Mouse (Mus musculus) adrenal gland, postnatal 36 days (tissue): Measurements from ENCODE around the gene Clrn2. TPM values are rescaled to one million over a fixed set of nuclear protein-coding genes. Genes with fewer than 3 reads are reported as not detected.

Source experiments
- DNase-seq, 2 experiments: peaks; one replicate each; pipeline ENCODE4 v3.0.0; 2021; ENCODE audit warnings: mixed read lengths in 1 of 2
- total RNA-seq, 2 experiments: library from RNA; stranded (reverse); gene quantifications; 2 replicates each; pipeline ENCODE4 v1.2.3; 2021

Clrn2 gene
- total RNA-seq, 2 experiments from 2014 or later, result not detected

DNA sequence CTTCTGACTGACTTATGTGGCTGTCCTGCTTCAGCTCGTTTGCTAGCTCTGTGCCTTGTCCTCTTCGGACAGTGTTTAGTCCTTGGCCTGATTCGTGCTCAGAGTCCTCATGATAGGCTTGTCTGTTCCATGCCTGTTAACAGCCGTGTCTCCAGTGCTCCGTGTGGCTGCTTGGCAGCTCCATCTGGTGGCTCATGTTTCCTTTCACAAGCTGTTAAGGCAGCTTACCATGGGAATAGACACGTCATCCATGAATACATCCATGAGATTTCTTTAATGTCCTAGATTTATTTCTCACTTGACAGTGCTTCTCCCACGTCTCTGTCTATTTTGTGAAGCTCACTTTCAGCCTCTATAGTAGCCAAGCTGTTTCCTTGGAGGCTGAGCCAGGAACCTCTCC lies 56.5 kb downstream of the Clrn2 start:
- DNase-seq, result no peak

DNA sequence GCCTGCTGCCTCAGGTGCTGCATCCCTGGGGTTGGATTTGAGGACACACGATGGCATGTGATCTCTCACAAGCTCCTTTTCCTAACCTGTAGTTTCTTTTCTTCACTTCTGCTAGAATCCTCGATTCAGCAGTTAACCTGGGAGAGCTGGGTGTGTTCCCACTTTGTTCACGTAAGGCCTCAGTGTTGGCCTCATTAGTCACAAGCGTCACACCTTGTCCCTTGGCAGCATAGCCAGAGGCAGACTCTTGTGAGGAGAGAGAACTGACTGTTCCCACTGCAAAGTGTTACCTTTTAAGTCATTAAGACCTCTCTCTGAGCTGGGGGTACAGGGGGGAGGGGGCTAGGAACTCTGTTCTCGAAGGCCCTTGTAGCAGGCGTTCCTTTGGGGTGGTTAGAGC lies 59.4 kb downstream of the Clrn2 start:
- no peak for DNase-seq

DNA sequence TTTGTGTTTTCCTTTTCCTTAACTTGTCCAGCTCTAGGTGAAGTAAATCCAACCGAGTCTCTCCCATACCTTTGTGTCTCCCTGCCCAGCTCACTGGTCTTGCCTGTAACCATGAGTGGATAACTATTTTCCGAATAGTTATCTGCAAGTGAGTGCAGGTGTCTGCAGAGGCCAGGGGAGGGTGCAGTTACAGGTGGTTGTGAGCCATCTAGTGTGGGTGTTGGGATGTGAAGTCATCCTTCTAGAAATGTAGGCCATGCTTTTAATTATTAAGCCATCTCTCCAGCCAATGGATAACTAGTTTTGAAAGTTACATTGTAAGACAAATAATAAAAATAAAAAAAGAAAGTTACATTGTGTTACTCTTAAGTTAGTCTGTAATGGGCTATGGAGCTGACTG lies 60.0 kb downstream of the Clrn2 start:
- DNase-seq, result no peak

Other genes with a start within 250 kb of the Clrn2 start
- gene Qdpr, start 3.5 kb upstream of the Clrn2 start, total RNA-seq, result 100 to 1,000 TPM; 110 to 138 TPM
- 10 to 100 TPM; 72.2 to 76.2 TPM for gene Lap3, start 39.6 kb downstream of the Clrn2 start, total RNA-seq
- gene Med28, start 66.5 kb downstream of the Clrn2 start, total RNA-seq, result 100 to 1,000 TPM in 1 of 2 experiments, 10 to 100 TPM in 1; 96.0 to 113 TPM
- under 1 TPM; 0.13 to 0.60 TPM for gene Fam184b, start 185.9 kb downstream of the Clrn2 start, total RNA-seq
- 1 to 10 TPM; 1.8 to 2.7 TPM for gene Ncapg, start 216.2 kb downstream of the Clrn2 start, total RNA-seq